ENCODE assay signal across 23 mouse cellular contexts in genomic region chr6:90363301-90363700, GRCm38 (mm10). TPM values are rescaled to one million over a fixed set of nuclear protein-coding genes. Genes with fewer than 3 reads are reported as not detected.
"Had no signal": no experiment of that assay in that cellular context is flagged by ENCODE, and none has a peak within 500 bp of the region (broad histone marks: within the 10 kb centered on the region; RNA-seq: fewer than 3 reads in every experiment).

No protein-coding gene starts in this region.

- H3K9ac ChIP-seq: limb, embryonic 13.5 days; lung, embryonic 14.5 days; neural tube, embryonic 15.5 days had no signal

- H3K9me3 ChIP-seq: limb, embryonic 13.5 days; midbrain, embryonic 10.5 days; neural tube, embryonic 15.5 days had no signal

- H3K4me2 ChIP-seq: limb, embryonic 13.5 days; liver, embryonic 11.5 days; lung, embryonic 14.5 days; neural tube, embryonic 15.5 days had no signal

- H3K36me3 ChIP-seq: limb, embryonic 13.5 days; midbrain, embryonic 10.5 days; neural tube, embryonic 15.5 days had no signal

- H3K27ac ChIP-seq: kidney, postnatal 0 days; layer of hippocampus, adult 2 months; limb, embryonic 13.5 days; midbrain, embryonic 10.5 days; neural tube, embryonic 15.5 days had no signal

- H3K4me3 ChIP-seq: layer of hippocampus, adult 2 months; limb, embryonic 13.5 days; midbrain, embryonic 10.5 days; myocyte; neural tube, embryonic 15.5 days had no signal

- H3K27me3 ChIP-seq: limb, embryonic 13.5 days; neural tube, embryonic 15.5 days had no signal

- DNase-seq: kidney, adult 11 months; kidney, adult 9 months; left cerebral cortex, postnatal 4 days; lung, embryonic 14.5 days; lung, postnatal 10 days; lung, postnatal 4 days; midbrain, embryonic 14.5 days; right cerebral cortex, adult 18-20 months; right cerebral cortex, postnatal 25 days; spleen, adult 18-20 months; thymus, postnatal 25 days had no signal

- H3K4me1 ChIP-seq: neural tube, embryonic 15.5 days had no signal

RNA-seq across cellular contexts. Expression of gene Uroc1, which starts 30.2 kb away (rescaled TPM):
- total RNA-seq: layer of hippocampus, adult 2 months; left cerebral cortex, adult 18-20 months; left cerebral cortex, postnatal 10 days; left cerebral cortex, postnatal 4 days; megakaryocyte, adult 5-6 weeks had no signal
- polyA plus RNA-seq: lung, embryonic 14.5 days; midbrain, embryonic 10.5 days; midbrain, embryonic 14.5 days; myocyte; neural tube, embryonic 11.5 days; neural tube, embryonic 15.5 days; stomach, embryonic 14.5 days had no signal

RNA-seq across cellular contexts. Expression of gene Chst13, which starts 38.3 kb away (rescaled TPM):
- total RNA-seq: layer of hippocampus, adult 2 months; left cerebral cortex, adult 18-20 months; left cerebral cortex, postnatal 10 days; left cerebral cortex, postnatal 4 days had no signal
- polyA plus RNA-seq: lung, embryonic 14.5 days; midbrain, embryonic 14.5 days; neural tube, embryonic 11.5 days had no signal
